Mouse (Mus musculus): ENCODE measurements around the gene Nmt1. TPM values are rescaled to one million over a fixed set of nuclear protein-coding genes. Genes with fewer than 3 reads are reported as not detected.

Gene Nmt1
- total and polyA plus RNA-seq, 3 experiments = 84.5 to 205 (median 115) TPM

DNA sequence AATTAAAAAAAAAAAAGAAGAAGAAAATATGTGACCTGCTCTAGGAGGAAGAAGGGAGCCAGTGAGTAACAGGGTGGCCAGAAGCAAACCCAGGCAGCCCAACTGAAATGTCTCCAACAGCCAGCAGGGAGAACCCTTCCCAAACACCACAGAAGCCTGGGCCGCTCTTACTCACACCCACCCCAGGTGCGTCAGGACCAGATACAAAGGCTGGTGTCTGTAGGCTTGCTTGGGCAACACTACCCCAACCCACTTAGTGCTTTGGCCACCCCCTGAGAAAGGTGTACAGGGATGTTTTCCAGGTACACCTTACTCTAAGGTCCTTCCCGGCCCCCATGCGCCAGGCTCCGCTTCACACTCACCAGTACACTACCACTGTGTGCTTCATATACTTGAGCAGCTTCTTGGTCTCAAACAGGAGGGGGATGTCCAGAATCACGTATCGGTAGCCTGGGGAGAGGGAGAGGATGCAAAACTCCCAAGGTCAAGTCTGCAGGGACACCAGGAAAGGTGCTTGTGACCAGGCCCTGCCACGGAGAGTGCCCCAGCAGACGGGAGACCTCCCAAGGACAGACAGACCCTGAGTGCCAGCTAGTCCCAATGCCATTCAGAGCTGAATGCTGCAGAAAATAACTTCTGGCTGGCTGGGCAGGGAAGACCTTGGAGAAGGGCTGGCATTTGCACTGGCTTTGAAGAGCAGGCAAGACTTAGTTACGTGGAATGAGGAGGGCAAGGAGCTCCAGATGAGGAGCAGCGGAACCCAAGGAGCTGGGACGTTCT is 30.8 kb upstream of the Nmt1 start:
- H3K4me2 ChIP-seq (ENCODE audit: insufficient read depth, low read depth, poor library complexity, severe bottlenecking) = no peak overlapping the region
- in situ Hi-C loops (cut with MboI; ENCODE audit: low pct_ligation_motif_present, low pct_unique_long_range_greater_than_20kb, low sequenced_read_pairs) = no loop called here
- no peak overlapping the region for H3K4me3 ChIP-seq (replicated peaks in 1 of 3; ENCODE audit: low read depth in 2 of 3, low read length in 2 of 3, poor library complexity in 1 of 3)
- DNase-seq (ENCODE audit: extremely low read depth) = no peak
- H3K27ac ChIP-seq (ENCODE audit: insufficient read depth, low read depth) = no peak overlapping the region
- no peaks in the 10 kb centered on the region for H3K9me3 ChIP-seq (replicated peaks; ENCODE audit: low read length)
- H3K27me3 ChIP-seq (replicated peaks) = no peaks in the 10 kb centered on the region
- TF ChIP-seq NELFE (IDR thresholded peaks at IDR 0.05; ENCODE audit: low read depth, low read length) = no peak
- no peak for TF ChIP-seq CHD1 (IDR thresholded peaks at IDR 0.05; ENCODE audit: low read depth, low read length)
- no peak for TF ChIP-seq MAFK (IDR thresholded peaks at IDR 0.05; ENCODE audit: insufficient replicate concordance, low read length)
- TF ChIP-seq BHLHE40 (IDR thresholded peaks at IDR 0.05; ENCODE audit: low read depth, low read length) = no peak
- TF ChIP-seq MYC (IDR thresholded peaks at IDR 0.05; ENCODE audit: low read depth, low read length) = no peak
- TF ChIP-seq SIN3A (IDR thresholded peaks at IDR 0.05; ENCODE audit: low read length) = no peak
- no peaks in the 10 kb centered on the region for H3K4me1 ChIP-seq (ENCODE audit: control insufficient read depth in 1 of 2, insufficient read depth in 2 of 2)
- dilution Hi-C loops (cut with MboI; ENCODE audit: extremely low pct_ligation_motif_present, extremely low pct_unique_long_range_greater_than_20kb, low sequenced_read_pairs) = no loop called here
- peaks cover 62 to 84% of the 10 kb centered on the region in 2 experiments for H3K36me3 ChIP-seq (replicated peaks in 1 of 2; ENCODE audit: control insufficient read depth in 1 of 2, insufficient read depth in 1 of 2, low read length in 1 of 2)
- no peak overlapping the region for H3K9ac ChIP-seq (ENCODE audit: insufficient read depth, low read depth)
- no peaks in the 10 kb centered on the region; the same call in 1 of the 2 replicates for H3K79me2 ChIP-seq (replicated peaks; ENCODE audit: control insufficient read depth, extremely low read depth, insufficient read depth, poor library complexity, severe bottlenecking)

DNA sequence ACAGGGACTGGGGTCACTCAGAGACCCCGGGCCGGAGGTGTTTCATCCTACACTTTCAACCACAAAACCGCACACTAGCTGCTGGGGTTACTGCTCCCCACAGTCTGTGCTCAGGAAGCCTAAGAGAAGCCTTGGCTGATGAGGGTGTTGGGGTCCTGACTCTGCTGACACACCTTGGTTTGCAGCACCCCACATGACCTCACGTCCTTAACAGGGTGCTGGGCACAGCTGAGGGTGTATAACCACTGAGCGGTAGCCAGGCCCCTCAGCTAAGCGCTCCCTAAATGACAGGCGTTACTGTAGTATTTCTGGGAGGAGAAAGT is 29.8 kb upstream of the Nmt1 start:
- TF ChIP-seq POLR2A (IDR thresholded peaks at IDR 0.05; ENCODE audit: low read depth, low read length) = no peak
- no peak for TF ChIP-seq CTCF (conservative IDR thresholded peaks at IDR 0.05 in 1 of 2, IDR thresholded peaks at IDR 0.05 in 1 of 2; ENCODE audit: low read depth in 2 of 2, low read length in 2 of 2)
- no peak for TF ChIP-seq EP300 (IDR thresholded peaks at IDR 0.05; ENCODE audit: low read length)
- no peak for TF ChIP-seq TCF12 (IDR thresholded peaks at IDR 0.05; ENCODE audit: low read depth, low read length)
- TF ChIP-seq TBP (conservative IDR thresholded peaks at IDR 0.05; ENCODE audit: low read depth, low read length) = no peak
- TF ChIP-seq E2F4 (IDR thresholded peaks at IDR 0.05; ENCODE audit: insufficient replicate concordance, low read depth, low read length) = no peak
- TF ChIP-seq ZC3H11A (IDR thresholded peaks at IDR 0.05; ENCODE audit: low read depth, low read length) = no peak
- TF ChIP-seq NRF1 (IDR thresholded peaks at IDR 0.05; ENCODE audit: low read depth, low read length) = no peak
- no peak for TF ChIP-seq RCOR1 (conservative IDR thresholded peaks at IDR 0.05; ENCODE audit: low read depth, low read length)
- no peak for TF ChIP-seq MAZ (IDR thresholded peaks at IDR 0.05; ENCODE audit: low read depth, low read length)
- DNase-seq (ENCODE audit: extremely low read depth) = no peak
- no peaks in the 10 kb centered on the region for H3K27me3 ChIP-seq (replicated peaks)
- no peak overlapping the region for H3K9ac ChIP-seq (ENCODE audit: insufficient read depth, low read depth)
- no peaks in the 10 kb centered on the region for H3K9me3 ChIP-seq (replicated peaks; ENCODE audit: low read length)
- no peak overlapping the region for H3K27ac ChIP-seq (ENCODE audit: insufficient read depth, low read depth)
- dilution Hi-C loops (cut with MboI; ENCODE audit: extremely low pct_ligation_motif_present, extremely low pct_unique_long_range_greater_than_20kb, low sequenced_read_pairs) (no loop called here), in situ Hi-C loops (cut with MboI; ENCODE audit: low pct_ligation_motif_present, low pct_unique_long_range_greater_than_20kb, low sequenced_read_pairs) (no loop called here)
- H3K4me1 ChIP-seq (ENCODE audit: control insufficient read depth in 1 of 2, insufficient read depth in 2 of 2) = no peaks in the 10 kb centered on the region
- H3K4me3 ChIP-seq (replicated peaks in 1 of 3; ENCODE audit: low read depth in 2 of 3, low read length in 2 of 3, poor library complexity in 1 of 3) = no peak overlapping the region
- H3K36me3 ChIP-seq (replicated peaks in 1 of 2; ENCODE audit: control insufficient read depth in 1 of 2, insufficient read depth in 1 of 2, low read length in 1 of 2) = peaks cover 62 to 90% of the 10 kb centered on the region in 2 experiments
- H3K4me2 ChIP-seq (ENCODE audit: insufficient read depth, low read depth, poor library complexity, severe bottlenecking) = no peak overlapping the region
- no peaks in the 10 kb centered on the region; the same call in 1 of the 2 replicates for H3K79me2 ChIP-seq (replicated peaks; ENCODE audit: control insufficient read depth, extremely low read depth, insufficient read depth, poor library complexity, severe bottlenecking)
